Mouse (Mus musculus) CH12.LX (cell line): Measurements from ENCODE around the gene Twsg1.

Source experiments
- CHD2 ChIP-seq: IDR thresholded peaks from 2 replicates; pipeline ENCODE4 v1.6.1; 2011; ENCODE audit warnings: low read length, improper control_type of control experiment
- CTCF ChIP-seq, 2 experiments: IDR thresholded peaks in 1 of 2; conservative IDR thresholded peaks in 1 of 2; 2 replicates each; pipeline ENCODE4 v1.5.1; 2011 to 2012; ENCODE audit warnings: low read depth in 2 of 2, low read length in 2 of 2, improper control_type of control experiment in 1 of 2, inconsistent platforms in 1 of 2, mild to moderate bottlenecking in 1 of 2, moderate library complexity in 1 of 2
- EP300 ChIP-seq: IDR thresholded peaks from 2 replicates; pipeline ENCODE4 v1.6.1; 2011; ENCODE audit warnings: low read length, improper control_type of control experiment
- JUN ChIP-seq: IDR thresholded peaks from 2 replicates; pipeline ENCODE4 v1.6.1; 2011; ENCODE audit warnings: low read depth, mild to moderate bottlenecking, low read length, improper control_type of control experiment, moderate library complexity; ENCODE audit not compliant: insufficient read depth
- MAX ChIP-seq: IDR thresholded peaks from 2 replicates; pipeline ENCODE4 v1.6.1; 2011; ENCODE audit warnings: low read length, improper control_type of control experiment
- POLR2A ChIP-seq: IDR thresholded peaks from 2 replicates; pipeline ENCODE4 v1.6.1; 2011; ENCODE audit warnings: low read depth, mild to moderate bottlenecking, improper control_type of control experiment, low read length
- SIN3A ChIP-seq: IDR thresholded peaks from 2 replicates; pipeline ENCODE4 v1.6.1; 2012; ENCODE audit warnings: low read length, improper control_type of control experiment, inconsistent platforms
- TCF12 ChIP-seq: IDR thresholded peaks from 2 replicates; pipeline ENCODE4 v1.6.1; 2014; ENCODE audit warnings: low read depth, mild to moderate bottlenecking, inconsistent platforms, low read length, improper control_type of control experiment

DNA sequence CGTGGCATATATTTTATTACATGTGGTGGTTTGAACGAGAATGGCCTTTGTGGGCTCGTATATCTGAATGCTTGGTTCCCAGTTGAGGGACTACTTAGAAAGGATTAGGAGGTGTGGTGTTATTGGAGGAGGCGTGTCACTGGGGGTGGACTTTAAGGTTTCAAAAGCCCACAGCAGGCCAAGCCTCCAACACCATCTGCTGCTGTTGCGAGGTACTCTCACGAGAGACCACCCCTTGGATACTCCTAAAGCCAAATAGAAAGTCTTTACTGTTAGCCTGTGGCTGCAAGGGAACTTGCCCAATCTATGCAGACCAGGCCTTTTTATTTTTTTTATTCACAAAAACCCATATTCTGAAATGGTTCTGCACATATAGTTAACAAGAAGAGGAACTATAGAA, 29.1 kb downstream of the Twsg1 start:
- TF ChIP-seq CTCF (conservative IDR thresholded peaks at IDR 0.05 in 1 of 2, IDR thresholded peaks at IDR 0.05 in 1 of 2; ENCODE audit: low read depth in 2 of 2, low read length in 2 of 2) (no peak), TCF12 (no peak), JUN (no peak), CHD2 (no peak), POLR2A (no peak), MAX (no peak), SIN3A (no peak), EP300 (no peak)
